Mouse (Mus musculus) left cerebral cortex, adult 8-10 months (tissue): ENCODE measurements at regions not wholly inside any gene's neighbourhood (a gene's known extent, or its start where the extent isn't known, plus 50 kb on each side); places are given as distances from the start of the nearest gene placed in this dataset.
"Not testable (repeated sequence)": the region's sequence is repeated elsewhere in the genome, so short reads cannot be mapped to it uniquely, and the experiment has no call there.

Experiments used
- DNase-seq, 2 experiments: peaks; one replicate each; pipeline ENCODE4 v3.0.0; 2022; ENCODE audit warnings: low spot score in 2 of 2

DNA sequence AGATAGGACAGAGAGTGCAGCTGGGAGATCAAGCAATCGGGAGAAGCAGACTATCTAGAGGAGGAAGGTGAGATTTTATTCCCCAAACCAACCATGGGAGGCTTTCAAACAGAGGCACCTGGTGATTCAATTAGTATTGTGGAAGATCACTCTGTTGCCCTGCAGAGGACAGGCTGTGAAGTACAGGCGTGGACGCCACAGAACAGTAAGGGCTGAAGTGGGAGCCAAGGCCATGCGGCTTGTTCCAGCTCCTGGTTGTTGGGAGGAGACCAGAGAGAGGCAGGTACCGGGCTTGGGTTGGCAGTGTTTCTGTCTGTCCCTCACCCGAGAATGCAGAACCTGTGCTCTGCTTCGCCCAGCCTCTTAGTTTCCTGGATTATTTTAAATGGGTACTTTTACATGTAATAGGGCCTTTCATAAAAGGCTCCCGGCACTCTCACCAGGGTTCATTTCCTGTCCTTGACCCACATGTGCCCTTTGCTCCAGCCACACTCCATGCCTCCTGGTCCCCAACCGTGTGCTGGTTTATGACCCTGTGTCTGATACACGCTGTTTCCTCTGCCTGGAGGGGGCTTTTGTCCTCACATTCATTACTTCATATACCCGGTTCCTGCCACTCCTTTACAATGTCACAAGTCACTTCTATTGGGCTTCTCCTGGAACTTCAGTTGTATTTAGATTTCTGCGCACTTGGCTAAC is 58.3 kb downstream of the Vcpkmt start:
- no peak for DNase-seq

DNA sequence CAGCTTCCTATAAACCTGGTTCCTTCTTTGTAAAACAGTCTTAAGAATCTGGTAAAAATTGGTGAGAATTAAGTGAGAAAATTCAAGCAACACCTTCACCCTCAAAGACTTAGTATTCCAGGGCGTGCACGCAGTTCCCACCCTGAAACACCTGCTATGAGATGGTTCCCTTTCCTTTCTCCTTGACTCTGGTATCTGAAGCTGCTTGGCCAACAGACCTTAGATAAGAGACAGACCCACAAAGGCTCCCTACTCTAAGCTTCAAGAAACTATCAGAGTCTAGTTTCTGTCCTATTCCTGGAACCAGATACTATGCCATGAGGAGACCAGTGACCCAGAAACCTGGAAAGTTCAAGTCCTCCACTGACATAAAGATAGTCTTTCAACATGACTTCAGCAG is 63.0 kb downstream of the Vcpkmt start:
- no peak for DNase-seq

DNA sequence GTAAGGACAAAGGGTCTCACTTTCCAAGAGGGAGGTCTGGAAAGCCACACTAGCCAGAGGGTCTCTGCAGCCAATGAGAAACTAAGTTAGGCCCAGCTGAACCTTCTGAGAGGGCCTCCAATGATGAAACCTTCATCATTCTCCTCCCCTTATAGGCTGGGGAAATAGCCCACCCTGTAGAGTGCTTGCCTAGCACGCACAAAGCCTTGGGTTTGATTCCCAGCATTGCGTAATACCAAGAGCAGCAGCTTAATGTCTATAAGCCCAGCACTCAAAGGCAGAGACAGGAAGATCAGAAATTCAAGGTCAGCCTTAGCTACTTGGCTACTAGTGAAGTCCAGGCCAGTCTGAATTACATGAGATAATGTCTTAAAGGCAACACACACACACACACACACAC is 63.8 kb downstream of the Vcpkmt start:
- no peak for DNase-seq

DNA sequence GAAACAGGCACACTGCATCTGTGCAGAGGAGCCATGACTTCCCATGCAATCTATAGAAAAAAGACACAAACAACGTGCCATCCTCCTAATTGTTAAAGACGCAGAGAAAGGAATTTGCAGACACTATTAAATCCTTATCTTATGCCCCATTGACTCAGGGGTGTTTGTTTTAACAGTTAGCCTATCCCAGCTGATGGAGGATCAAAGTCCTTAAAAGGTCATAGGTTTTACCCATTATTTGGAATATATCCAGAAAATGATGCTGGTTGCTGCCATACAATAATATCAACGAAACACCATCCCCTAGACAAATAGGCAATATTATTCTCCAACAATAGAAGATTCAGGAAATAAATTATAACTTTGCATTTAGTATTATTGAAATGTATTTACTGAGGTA is 65.2 kb downstream of the Vcpkmt start:
- no peak for DNase-seq

DNA sequence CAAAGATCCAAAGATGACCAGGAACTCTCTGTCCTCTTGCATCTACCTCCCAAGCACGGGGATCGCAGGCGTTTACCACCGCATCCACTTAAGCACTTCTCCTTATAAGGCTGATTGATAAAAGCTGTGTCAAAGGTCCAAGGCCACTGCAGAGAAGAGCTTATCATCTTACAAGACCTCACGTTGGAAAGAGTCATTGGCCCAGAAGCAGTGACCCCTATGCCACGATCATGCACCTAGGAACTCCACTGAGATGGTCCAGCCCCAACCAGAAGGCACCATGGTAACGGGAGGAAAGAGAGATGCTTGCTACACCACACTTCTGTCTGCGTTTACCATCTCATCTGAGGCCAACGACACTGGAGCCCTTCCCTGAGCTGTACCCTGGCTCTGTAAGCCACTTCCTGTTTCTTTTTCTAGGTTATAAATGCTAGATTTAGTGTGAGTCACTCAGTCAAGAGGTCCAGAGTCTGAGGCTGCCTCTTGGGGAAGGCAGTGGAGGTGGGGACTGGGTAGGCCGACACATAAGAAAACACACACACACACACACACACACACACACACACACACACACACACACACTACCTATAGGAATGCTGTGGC is 66.4 kb downstream of the Vcpkmt start:
- no peak for DNase-seq

DNA sequence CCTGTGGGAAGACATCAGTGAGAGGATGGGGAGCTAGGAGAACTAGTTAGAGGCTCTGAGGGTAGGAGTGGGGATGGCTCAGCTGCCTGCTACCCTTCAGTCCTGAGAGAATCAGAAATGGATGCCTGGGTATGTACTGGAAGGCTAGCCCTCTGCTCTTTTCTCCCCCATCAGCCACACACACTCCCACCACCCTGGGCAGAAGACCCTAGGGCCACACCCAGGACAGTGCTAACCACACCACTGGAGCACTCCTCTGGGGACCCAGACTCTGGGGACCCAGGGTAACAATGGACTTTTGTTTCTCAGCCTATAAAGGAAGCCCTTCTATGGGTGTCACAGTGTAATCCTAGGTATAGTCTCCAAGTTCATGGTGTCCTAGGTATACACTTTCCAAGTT is 67.0 kb downstream of the Vcpkmt start:
- DNase-seq = no peak

DNA sequence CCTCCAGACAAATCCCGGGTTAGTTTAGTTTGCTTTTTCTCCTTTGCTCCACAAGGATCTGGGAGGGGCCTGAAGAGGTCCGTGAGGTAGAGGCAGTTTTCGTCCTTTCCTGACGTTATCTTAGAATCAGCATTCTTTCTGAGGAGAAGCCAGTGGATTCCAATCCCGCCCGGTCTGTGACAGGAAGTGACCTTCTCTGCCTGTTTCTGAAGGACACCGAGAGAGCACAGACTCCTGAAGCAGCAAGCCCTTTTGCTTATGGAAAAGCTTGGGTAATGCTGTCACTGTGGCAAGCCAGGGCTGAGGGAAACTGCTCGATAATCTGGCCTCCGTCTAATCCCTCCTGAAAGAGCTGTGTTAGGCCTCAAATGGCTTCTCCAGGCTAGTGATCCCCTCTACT is 67.7 kb downstream of the Vcpkmt start:
- DNase-seq = no peak

DNA sequence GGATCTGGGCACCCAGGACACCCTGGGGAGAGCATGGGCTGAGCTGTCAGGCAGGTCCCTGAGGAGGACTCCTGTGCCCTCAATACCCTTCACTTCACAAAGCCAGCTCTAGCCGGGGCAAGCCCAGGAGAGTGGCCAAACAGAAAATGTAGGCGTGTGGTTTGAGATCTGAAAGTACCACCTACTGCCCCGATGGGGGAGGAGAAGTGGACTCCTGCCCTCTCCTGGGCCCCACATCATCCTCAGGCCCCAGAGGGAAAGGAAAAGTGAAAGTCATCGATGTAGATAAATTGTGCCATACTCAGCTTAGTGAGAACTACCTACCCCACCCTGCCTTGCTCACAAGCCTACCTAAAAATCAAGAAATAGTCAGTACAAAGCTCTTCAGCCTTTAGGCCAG is 69.7 kb downstream of the Vcpkmt start:
- DNase-seq = no peak

DNA sequence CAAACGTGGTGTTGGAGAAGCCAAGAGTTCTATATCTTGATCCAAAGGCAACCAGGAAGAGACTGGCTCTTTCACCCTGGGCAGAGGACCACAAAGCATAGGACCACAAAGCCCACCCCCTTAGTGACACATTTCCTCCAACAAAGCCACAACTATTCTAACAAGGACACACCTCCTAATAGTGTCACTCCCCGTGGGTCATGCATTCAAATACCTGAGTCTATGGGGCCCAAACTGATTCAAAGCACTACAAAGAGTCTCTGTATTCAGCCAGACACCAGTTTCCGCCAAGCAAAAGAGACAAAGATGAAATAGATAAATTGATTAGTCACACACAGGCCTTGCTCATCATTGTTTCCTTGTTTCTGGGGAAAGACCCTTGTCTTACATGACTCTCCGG is 72.1 kb downstream of the Vcpkmt start:
- DNase-seq = no peak

DNA sequence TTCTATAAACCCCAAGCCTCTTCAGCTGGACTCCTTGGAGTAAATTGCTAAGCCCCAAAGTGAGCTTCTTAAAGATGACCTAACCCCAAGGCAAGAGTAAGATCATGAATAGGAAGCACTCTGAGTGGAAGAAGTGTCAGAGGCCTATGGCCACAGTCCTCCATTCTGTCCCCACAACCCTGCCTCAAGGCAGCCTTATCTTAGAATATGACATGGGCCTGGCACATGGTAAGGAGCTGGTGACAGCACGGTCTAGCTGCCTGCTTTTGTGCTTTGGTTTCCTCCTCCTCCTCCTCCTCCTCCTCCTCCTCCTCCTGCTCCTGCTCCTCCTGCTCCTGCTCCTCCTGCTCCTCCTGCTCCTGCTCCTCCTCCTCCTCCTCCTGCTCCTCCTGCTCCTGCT is 73.6 kb downstream of the Vcpkmt start:
- DNase-seq = not testable (repeated sequence)

DNA sequence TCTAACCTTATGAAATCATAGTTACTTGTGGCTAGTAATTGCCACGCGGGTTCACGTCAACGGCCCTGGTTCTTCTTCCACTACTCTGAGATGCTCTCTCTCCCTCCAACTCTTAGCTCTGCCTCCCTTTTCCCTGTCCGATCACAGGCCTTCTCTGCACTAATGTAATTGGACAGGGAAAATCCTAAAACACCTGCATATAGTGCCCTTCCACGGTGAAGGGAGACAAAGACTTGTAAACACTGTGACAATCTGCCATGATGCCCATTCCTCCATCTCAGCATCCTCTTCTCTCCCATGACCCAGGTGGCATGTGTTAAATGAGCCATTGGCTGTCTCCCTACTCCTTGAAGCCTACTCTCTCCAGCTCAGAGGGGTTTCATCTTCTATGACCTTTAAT is 74.9 kb downstream of the Vcpkmt start:
- DNase-seq = no peak

DNA sequence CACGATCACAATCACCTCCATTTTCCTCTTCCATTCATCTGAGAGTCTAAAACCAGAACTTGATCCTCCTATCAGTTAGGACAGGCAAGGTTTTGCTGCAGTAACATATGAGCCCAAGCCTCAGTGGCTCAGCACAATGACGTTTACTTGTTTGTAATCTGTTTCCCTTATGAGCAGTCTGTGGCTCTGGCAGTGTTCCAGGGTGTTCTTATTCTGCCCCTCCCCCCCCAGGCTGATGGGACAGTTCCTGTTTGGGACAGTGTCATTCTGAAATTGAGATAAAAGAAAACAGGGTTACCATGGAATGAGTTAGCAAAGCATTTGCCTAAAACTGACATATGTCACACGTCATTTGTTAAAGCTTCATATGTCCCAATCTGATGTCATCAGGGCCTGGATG is 75.5 kb downstream of the Vcpkmt start:
- DNase-seq = no peak

DNA sequence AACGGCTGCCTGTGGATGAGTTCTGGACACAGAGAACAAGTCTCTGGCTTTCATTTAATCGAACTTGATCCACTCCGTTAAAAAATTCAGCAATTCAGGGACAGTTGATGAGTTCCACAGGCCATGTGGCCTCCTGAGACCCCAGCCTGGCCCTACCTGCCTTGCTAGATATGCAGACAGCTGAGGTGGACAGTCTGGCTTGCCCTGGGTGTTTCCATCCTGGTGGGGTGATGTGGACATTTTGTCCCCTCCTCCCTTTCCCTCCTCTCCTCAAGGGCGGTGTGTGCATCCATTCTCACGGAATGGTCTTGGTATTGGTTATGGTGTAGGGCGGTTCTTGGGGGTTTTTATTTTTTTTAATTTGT is 80.1 kb downstream of the Vcpkmt start:
- no peak for DNase-seq

DNA sequence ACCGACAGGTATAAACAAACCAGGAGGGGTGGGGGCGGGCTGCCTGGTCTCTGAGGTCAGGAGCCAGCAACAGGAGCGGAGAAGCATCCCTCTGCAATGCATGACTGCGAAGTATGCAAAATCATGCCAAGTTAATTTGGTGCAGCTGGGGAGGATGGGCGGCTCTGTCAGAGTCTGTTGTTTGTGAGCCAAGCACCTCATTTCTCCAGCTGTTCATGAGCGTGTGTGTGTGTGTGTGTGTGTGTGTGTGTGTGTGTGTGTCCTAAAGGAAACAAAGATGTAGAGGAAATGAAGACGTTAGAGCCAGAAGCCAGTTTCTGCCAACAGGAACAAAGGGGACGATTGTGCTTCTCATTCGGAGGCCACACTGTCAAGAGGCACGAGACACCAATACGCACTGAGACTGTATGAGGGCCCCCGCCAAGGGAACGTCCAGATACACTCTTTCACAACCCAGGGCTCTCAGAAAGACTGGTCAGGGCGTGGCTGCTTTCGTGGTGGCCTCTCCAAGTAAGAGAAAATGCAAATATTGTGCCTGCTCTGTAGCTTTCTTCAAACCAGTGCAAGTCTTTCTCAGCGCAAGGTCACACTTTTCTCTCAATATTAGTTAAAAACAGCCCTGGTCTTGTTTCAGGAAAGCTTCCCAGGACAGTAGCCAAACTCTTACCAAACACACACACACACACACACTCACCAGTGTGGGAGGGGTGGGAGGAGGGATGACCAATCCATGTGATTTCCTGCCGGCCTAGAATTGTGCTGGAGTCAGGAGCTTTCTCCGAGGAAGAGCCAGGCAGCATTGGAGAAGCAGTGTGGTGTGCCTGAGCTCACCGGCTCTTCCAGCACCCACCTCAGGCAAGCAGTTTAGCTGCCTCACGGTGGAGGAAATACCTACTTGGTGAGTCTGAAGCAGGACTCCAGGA is 80.8 kb downstream of the Vcpkmt start:
- peak; percentile 28 to 69 for DNase-seq

DNA sequence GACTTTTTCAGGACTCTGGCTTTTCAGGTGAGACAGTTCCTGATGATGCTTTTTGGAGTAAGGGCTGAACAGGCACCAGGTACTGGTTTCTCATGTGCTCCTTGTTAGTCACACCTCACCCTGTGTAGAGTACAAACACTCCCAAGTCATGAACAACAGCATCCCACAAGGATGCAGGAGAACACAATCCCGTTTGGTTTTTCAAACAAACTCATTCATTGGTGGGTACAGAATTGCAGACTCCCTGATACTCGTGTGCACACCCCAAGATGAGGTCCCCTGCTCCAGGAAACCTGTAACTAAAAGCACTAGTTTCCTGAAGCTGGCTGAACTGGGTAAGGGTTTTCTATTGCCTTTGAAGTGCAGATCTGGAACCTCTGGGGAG is 81.5 kb downstream of the Vcpkmt start:
- no peak for DNase-seq

DNA sequence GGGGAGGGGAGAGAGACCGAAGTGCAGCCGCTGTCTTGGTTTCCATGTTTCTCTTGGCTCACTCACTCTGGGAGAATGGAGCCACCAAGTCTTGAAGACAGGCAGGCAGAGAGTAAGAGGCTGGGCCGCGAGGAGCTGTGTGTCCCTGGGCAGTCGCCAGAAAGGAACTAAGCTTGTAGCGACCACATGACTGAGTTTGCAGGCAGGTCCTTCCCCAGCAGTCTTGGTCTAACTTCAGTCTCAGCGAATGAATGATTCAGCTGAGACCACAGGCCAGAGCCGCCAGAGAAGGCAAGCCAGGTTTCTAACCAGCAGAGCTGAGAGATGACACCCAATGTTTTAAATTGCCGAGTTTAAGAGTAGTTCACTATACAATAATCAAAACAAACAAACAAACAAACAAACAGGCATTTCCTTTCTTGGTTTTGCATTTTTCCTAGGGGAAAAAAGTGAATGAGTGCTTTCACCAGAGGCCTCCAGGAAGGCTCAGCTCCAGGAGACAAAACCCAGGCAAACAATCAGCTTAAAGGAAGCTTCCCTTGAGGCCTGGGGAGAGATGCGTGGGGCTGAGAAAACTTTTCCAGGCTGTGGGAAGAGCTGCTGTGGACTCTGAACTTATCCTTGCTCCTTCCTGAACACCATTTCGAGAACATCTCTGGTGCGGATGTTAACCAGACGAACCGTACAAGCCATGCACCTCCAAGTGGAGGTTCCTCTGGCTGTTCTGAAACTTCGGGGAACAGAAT is 82.1 kb downstream of the Vcpkmt start:
- DNase-seq = no peak

DNA sequence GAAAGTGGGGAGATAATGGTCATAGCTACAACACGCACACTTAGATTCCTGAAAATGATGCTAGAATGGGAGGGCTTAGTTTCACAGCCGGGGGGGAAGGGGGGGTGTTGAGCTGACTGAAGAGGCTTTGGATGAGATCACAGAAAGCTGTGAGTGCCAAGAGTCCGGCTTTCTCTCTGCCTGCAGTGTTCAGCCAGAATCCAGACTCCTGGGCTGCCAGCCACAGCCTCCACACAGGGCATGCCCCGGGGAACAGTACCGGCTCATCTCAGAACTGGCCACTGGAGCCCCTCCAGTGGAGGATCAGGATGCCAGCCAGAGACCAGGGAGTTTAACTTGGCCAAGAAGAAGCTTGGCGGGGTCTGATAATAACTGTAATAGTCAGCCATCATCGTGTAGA is 85.7 kb downstream of the Vcpkmt start:
- DNase-seq = peak; percentile 8 to 63

DNA sequence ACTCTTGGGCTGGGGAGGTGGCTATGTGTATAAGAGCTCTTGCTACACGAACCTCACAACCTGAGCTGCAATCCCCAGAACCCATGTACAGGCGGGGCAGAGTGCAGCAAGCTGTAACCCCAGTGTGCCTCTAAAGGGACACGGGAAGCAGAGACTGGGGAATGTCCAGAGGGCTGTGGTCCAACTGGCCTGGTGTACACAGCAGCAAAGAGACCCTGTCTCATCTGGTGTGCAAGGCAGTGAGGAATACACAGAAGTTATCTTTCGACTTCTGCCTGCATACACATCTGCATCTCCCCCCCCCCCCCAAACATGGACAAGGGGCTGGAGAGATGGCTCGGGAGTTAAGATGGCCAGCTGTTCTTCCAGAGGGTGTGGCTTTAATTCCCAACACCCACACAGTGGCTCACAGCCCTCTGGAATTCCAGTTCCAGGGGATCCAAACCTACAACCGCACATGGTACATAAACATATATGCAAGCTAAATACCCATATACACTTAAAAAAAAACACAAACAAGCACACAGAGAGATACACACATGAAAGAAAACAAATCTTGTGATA is 86.4 kb downstream of the Vcpkmt start:
- DNase-seq = no peak

DNA sequence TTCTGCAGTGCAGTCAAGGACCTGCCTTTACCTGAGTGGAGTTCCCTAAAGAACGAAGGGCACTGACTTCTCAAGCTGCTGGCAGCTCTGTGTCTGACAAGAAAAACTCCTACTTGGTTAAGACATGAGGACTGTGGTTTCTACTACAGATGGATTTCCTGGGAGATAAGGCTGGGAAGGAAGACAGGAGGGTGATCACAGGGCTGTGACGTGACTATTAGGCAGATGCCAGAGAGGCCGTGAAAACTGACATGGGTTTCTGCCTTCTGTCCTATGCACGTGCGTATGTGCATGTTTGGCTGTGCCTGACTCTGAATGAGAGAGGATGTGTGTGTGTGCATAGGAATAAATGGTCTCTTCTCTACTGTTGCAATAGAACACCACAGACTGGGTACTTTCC is 87.1 kb downstream of the Vcpkmt start:
- no peak for DNase-seq

DNA sequence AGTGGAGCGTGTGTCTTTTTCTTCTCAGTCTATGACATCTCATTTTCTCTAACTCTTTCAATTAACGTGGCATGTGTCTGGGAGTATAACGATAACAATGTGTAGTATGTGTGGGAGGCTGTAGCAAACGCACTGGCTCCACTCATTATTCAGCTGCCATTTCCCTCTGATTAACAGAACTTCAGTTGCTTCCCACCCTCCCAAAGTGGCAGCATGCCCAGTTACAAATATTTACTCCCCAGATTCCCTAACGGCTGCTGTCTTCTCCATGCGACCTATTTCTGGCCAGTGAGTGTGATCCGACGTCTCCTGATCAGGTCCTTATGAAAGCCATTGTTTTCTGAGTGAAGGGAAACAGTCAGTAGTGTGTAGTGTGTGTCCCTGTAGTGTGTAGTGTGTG is 88.2 kb downstream of the Vcpkmt start:
- DNase-seq = no peak

DNA sequence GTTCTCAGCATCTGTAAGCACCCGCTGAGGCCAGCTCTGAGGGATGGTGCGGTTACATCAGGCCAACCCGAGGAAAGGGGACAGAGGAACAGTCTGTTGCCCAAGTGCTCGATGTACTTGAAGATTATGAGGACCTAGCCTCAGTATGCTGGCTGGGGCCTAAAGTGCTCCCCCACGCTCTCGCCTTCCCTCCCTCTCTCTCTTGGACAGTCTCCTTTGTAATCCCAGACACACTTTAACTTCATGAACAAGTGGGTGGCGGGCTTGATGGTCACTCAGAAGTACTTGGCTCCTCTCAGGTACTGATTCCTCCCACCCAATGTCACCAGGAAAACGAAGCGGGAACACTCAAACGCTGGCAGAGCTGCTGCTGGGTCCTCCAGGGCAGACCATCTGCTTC is 93.1 kb downstream of the Vcpkmt start:
- no peak for DNase-seq

DNA sequence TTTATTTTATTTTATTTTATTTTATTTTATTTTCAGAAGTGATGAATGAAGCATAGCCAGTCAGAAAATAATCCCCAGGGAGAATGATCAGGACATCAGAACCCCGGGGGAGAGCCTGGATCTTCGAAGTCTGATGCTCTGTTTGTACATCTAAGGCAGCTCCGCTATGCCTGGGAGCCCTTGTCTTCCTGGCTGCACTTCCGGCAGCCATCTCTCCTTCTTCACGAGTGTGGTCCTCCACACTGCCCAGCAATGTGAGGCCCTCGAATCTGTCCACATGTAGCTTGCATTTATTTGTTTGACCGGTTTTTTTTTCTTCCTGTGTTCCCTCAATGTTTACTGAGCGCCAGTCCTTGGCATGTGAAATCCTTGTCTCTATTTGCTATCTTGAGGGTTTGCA is 95.9 kb downstream of the Vcpkmt start:
- DNase-seq = no peak
